Mouse (Mus musculus) forebrain, embryonic 15.5 days (tissue): Measurements from ENCODE around the gene Exoc5. TPM values are rescaled to one million over a fixed set of nuclear protein-coding genes. Genes with fewer than 3 reads are reported as not detected.
A peak's percentile ranks its signal among the peaks of the same experiment; 100 is the strongest.
"Not testable (repeated sequence)": the region's sequence is repeated elsewhere in the genome, so short reads cannot be mapped to it uniquely, and the experiment has no call there.

Source experiments
- ATAC-seq: fragments of 200-750 bp; cut with Nextera tagmentation; replicated peaks from 2 replicates; pipeline ENCODE4 v1.8.0; 2017; ENCODE audit warnings: mild to moderate bottlenecking, moderate TSS enrichment, moderate library complexity
- H3K27ac ChIP-seq: fragments of 300-500 bp; sonication (generic); replicated peaks from 2 replicates; pipeline ENCODE4 v1.5.1; 2015; ENCODE audit warnings: mild to moderate bottlenecking, inconsistent platforms
- H3K27me3 ChIP-seq: fragments of 300-500 bp; sonication (generic); 2 replicates; pipeline ENCODE4 v1.6.1; 2015; ENCODE audit warnings: inconsistent platforms
- H3K36me3 ChIP-seq: fragments of 300-500 bp; sonication (generic); 2 replicates; pipeline ENCODE4 v1.6.1; 2015; ENCODE audit warnings: mild to moderate bottlenecking, inconsistent platforms
- H3K4me1 ChIP-seq: fragments of 300-500 bp; sonication (generic); 2 replicates; pipeline ENCODE4 v1.6.1; 2015; ENCODE audit warnings: inconsistent platforms
- H3K4me2 ChIP-seq: fragments of 300-500 bp; sonication (generic); replicated peaks from 2 replicates; pipeline ENCODE4 v1.6.1; 2015; ENCODE audit warnings: mild to moderate bottlenecking, inconsistent platforms
- H3K4me3 ChIP-seq: fragments of 300-500 bp; sonication (generic); 2 replicates; pipeline ENCODE4 v1.5.1; 2015; ENCODE audit warnings: mild to moderate bottlenecking, inconsistent platforms
- H3K9ac ChIP-seq: fragments of 300-500 bp; sonication (generic); replicated peaks from 2 replicates; pipeline ENCODE4 v1.6.1; 2015; ENCODE audit warnings: mild to moderate bottlenecking, inconsistent platforms
- H3K9me3 ChIP-seq: fragments of 300-500 bp; sonication (generic); 2 replicates; pipeline ENCODE4 v1.6.1; 2016; ENCODE audit warnings: inconsistent platforms
- WGBS: fragments of 180-500 bp; shearing (Covaris S2); methylation state at CpG from one replicate; pipeline ENCODE4 v1.1.7; 2015; ENCODE audit warnings: mixed read lengths; 5-methylcytosine and 5-hydroxymethylcytosine counted together
- polyA plus RNA-seq: library from polyadenylated mRNA; unstranded; fragments of >200 nt; fragmentation: Nextera tagmentation; extraction: Ambion mirVana; gene quantifications from 2 replicates; pipeline ENCODE4 v1.2.1, GENCODE M21; 2015

Exoc5 gene
- polyA plus RNA-seq = 78.2 and 80.8 TPM in 2 replicates

- peak within 1 kb of the TSS; percentile 99 for H3K9ac ChIP-seq
- peak; percentile 97 for ATAC-seq
- H3K27ac ChIP-seq = peak within 1 kb of the TSS; percentile 99
- under 1% methylated on average over 53 of the region's 53 CpGs for WGBS
- peak within 1 kb of the TSS; percentile 82 for H3K4me2 ChIP-seq
- H3K27me3 ChIP-seq = no peaks in the 10 kb centered on the region
- no peaks in the 10 kb centered on the region for H3K9me3 ChIP-seq
- peak within 1 kb of the TSS; percentile 92 for H3K4me3 ChIP-seq
- H3K4me1 ChIP-seq = peaks cover 33% of the 10 kb centered on the region
- no peaks in the 10 kb centered on the region for H3K36me3 ChIP-seq
Measured at GRCm38 (mm10) chr14:49066274-49066823, at the start of gene Exoc5. Gene Exoc5, minus strand, starts transcription at chr14:49066653.

GRCm38 (mm10) chr14:49091755-49092154 is 25.3 kb upstream of the Exoc5 start:
- 27% methylated on average over 1 of the region's 1 CpGs for WGBS
- H3K36me3 ChIP-seq, H3K27me3 ChIP-seq, H3K27ac ChIP-seq, H3K9ac ChIP-seq, H3K9me3 ChIP-seq, H3K4me1 ChIP-seq, H3K4me3 ChIP-seq, H3K4me2 ChIP-seq, ATAC-seq: not testable (repeated sequence)

GRCm38 (mm10) chr14:49091277-49091676 is 24.8 kb upstream of the Exoc5 start:
- no peak for ATAC-seq

DNA sequence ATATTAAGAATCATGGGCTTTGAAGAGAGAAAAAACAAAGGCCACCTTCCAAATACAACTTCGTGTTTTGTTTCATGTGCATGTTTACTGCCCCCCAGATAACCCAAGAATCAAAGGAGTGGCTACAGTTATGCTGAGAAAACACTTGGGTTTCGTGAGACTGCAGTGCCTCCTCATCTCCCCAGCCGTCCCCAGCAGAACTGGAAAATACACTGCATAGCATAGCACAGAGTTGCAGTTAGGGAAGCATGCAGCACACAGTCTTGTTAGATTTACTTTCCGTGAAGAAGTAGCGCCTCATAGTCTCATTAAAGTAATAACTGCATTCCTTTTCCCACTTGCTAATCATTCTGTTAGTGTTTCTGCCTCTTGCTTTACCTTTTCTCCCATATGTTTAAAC is 23.6 kb upstream of the Exoc5 start:
- H3K9me3 ChIP-seq = no peaks in the 10 kb centered on the region
- no peak for ATAC-seq
- 17% methylated on average over 5 of the region's 5 CpGs for WGBS
- no peak overlapping the region for H3K4me2 ChIP-seq
- H3K27ac ChIP-seq = no peak overlapping the region
- 0 out of 2 replicates have a peak, but pooled peaks cover 5% of the 10 kb centered on the region for H3K36me3 ChIP-seq
- no peak overlapping the region for H3K4me3 ChIP-seq
- no peaks in the 10 kb centered on the region for H3K4me1 ChIP-seq
- H3K9ac ChIP-seq = no peak overlapping the region
- H3K27me3 ChIP-seq = no peaks in the 10 kb centered on the region

More at GRCm38 (mm10) chr14:49091277-49091676, 24.8 kb upstream of the Exoc5 start:
- Histone ChIP-seq H3K27ac (no peak overlapping the region), H3K4me1 (no peaks in the 10 kb centered on the region), H3K4me2 (no peak overlapping the region), H3K27me3 (no peaks in the 10 kb centered on the region), H3K36me3 (0 out of 2 replicates have a peak, but pooled peaks cover 2% of the 10 kb centered on the region), H3K9ac (no peak overlapping the region), H3K4me3 (no peak overlapping the region), H3K9me3 (no peaks in the 10 kb centered on the region)
- WGBS = 45% methylated on average over 4 of the region's 4 CpGs

- 4% methylated on average over 6 of the region's 6 CpGs for WGBS
- Histone ChIP-seq H3K4me2 (no peak overlapping the region), H3K4me3 (no peak overlapping the region), H3K9me3 (no peaks in the 10 kb centered on the region), H3K4me1 (no peaks in the 10 kb centered on the region), H3K9ac (no peak overlapping the region), H3K27ac (no peak overlapping the region), H3K27me3 (no peaks in the 10 kb centered on the region), H3K36me3 (0 out of 2 replicates have a peak, but pooled peaks cover 7% of the 10 kb centered on the region)
- no peak for ATAC-seq
Measured at GRCm38 (mm10) chr14:49089461-49090058, 23.1 kb upstream of the Exoc5 start.

GRCm38 (mm10) chr14:49088155-49089048 is 21.9 kb upstream of the Exoc5 start:
- Histone ChIP-seq H3K27ac (no peak overlapping the region), H3K27me3 (no peaks in the 10 kb centered on the region), H3K4me2 (no peak overlapping the region), H3K36me3 (0 out of 2 replicates have a peak, but pooled peaks cover 12% of the 10 kb centered on the region), H3K4me1 (no peaks in the 10 kb centered on the region), H3K9ac (no peak overlapping the region), H3K9me3 (no peaks in the 10 kb centered on the region), H3K4me3 (no peak overlapping the region)
- 8% methylated on average over 14 of the region's 14 CpGs for WGBS
- no peak for ATAC-seq

GRCm38 (mm10) chr14:49086522-49086921 is 20.1 kb upstream of the Exoc5 start:
- no peak for ATAC-seq
- WGBS = 86% methylated on average over 4 of the region's 4 CpGs

DNA sequence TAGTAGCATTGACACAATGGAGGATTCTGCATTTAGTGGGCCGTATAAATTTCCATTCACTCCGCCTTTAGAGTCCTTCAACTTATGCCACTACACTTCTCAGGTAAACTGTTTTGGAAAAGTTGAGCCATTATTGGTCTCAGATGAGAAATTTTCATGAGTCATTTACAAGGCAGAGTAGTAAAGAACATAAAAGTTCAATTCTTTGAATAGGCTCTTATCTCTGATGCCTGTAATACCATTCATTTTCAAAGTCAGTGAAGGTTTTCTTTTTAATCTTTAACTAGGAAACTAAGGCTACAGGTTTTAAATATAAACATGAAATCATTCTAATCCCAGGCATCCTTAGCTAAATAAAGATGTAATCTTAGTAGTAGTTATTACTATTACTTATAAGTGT is 12.4 kb upstream of the Exoc5 start:
- Histone ChIP-seq H3K4me1 (no peaks in the 10 kb centered on the region), H3K4me2 (no peak overlapping the region)
- ATAC-seq = no peak

More at GRCm38 (mm10) chr14:49086522-49086921, 20.1 kb upstream of the Exoc5 start:
- Histone ChIP-seq H3K27me3 (no peaks in the 10 kb centered on the region), H3K4me3 (no peak overlapping the region), H3K9me3 (no peaks in the 10 kb centered on the region), H3K4me2 (no peak overlapping the region), H3K27ac (no peak overlapping the region), H3K9ac (no peak overlapping the region), H3K36me3 (0 out of 2 replicates have a peak, but pooled peaks cover 12% of the 10 kb centered on the region), H3K4me1 (no peaks in the 10 kb centered on the region)

GRCm38 (mm10) chr14:49074361-49074760 is 7.9 kb upstream of the Exoc5 start:
- Histone ChIP-seq H3K4me2 (no peak overlapping the region), H3K27ac (no peak overlapping the region), H3K4me3 (no peak overlapping the region), H3K36me3 (peaks cover 14% of the 10 kb centered on the region; the same call in 1 of the 2 replicates), H3K9me3 (no peaks in the 10 kb centered on the region), H3K9ac (no peak overlapping the region), H3K4me1 (no peaks in the 10 kb centered on the region), H3K27me3 (no peaks in the 10 kb centered on the region)
- ATAC-seq = no peak
- 74% methylated on average over 2 of the region's 2 CpGs for WGBS

More for the DNA sequence above, 12.4 kb upstream of the Exoc5 start:
- Histone ChIP-seq H3K27ac (no peak overlapping the region), H3K36me3 (peaks cover 16% of the 10 kb centered on the region; the same call in 1 of the 2 replicates), H3K9me3 (no peaks in the 10 kb centered on the region), H3K9ac (no peak overlapping the region), H3K27me3 (no peaks in the 10 kb centered on the region), H3K4me3 (no peak overlapping the region)
- 96% methylated on average over 2 of the region's 2 CpGs for WGBS

DNA sequence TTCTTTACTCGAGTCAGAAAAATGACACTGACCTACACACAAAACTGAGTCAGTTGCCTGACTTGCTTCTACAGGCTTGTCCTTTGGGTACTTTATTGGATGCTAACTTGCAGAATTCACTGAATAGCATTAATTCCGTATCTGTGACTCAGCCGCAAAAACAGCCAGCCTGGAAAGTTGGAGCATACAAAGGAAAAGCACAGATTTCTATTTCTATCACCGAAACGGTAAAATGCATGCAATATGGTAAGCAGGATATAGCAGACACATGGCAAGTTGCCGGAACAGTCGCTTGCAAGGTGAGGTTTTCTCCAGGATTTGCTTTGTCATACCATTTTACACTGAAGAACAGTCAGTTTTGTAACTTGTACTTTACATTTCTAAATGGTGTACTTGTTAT is 7.4 kb upstream of the Exoc5 start:
- WGBS = 93% methylated on average over 7 of the region's 7 CpGs
- no peak overlapping the region for H3K4me2 ChIP-seq
- no peak overlapping the region for H3K27ac ChIP-seq
- no peaks in the 10 kb centered on the region for H3K9me3 ChIP-seq
- peaks cover 14% of the 10 kb centered on the region; the same call in 1 of the 2 replicates for H3K36me3 ChIP-seq
- H3K4me3 ChIP-seq = no peak overlapping the region
- no peaks in the 10 kb centered on the region for H3K27me3 ChIP-seq
- no peaks in the 10 kb centered on the region for H3K4me1 ChIP-seq
- ATAC-seq = no peak
- H3K9ac ChIP-seq = no peak overlapping the region

- Histone ChIP-seq H3K4me2 (no peak overlapping the region), H3K9me3 (no peaks in the 10 kb centered on the region), H3K9ac (no peak overlapping the region), H3K27ac (no peak overlapping the region), H3K4me3 (no peak overlapping the region), H3K36me3 (peaks cover 14% of the 10 kb centered on the region; the same call in 1 of the 2 replicates), H3K27me3 (no peaks in the 10 kb centered on the region), H3K4me1 (peaks cover 2% of the 10 kb centered on the region)
- no peak for ATAC-seq
- WGBS = 89% methylated on average over 2 of the region's 2 CpGs
Measured at GRCm38 (mm10) chr14:49072837-49073236, 6.4 kb upstream of the Exoc5 start.
